Mouse (Mus musculus): ENCODE results near the gene Zfp287. TPM values are rescaled to one million over a fixed set of nuclear protein-coding genes. Genes with fewer than 3 reads are reported as not detected.

Gene Zfp287
- 1 to 10 TPM in 1 of 2 experiments, under 1 TPM in 1; 0.14 to 2.2 TPM for polyA plus RNA-seq (2012; fragmentation: generic; extraction: Trizol)

GRCm38 (mm10) chr11:62731311-62732021, at the start of gene Zfp287:
Gene Zfp287 (minus strand): TSS chr11:62731905.

DNA sequence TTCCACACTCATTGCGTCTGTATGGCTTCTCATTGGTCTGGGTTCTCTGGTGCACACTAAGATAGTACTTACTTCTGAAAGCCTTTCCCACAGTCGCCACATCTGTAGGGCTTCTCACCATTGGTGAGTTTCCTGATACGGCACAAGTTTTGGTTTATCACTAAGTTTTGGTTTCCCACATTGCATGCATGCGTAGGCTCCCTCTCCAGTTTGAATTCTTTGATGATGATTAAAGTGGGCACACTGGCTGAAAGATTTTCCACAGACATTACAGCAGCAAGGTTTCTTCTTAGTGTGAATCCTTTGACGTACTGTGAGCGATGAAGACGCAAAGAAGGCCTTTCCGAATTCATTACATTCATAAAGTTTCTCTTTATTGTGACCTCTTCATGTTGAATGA, 21.1 kb upstream of the Zfp287 start, which contains the start of gene Gm10428:
TSS of gene Gm10428 (plus strand) at position 321 of the 400 bp plus-strand sequence.

Other genes starting within 250 kb of the Zfp287 start
- gene Cenpv, start 192.6 kb downstream of the Zfp287 start, polyA plus RNA-seq (2012; fragmentation: generic; extraction: Trizol): 10 to 100 TPM; 43.2 to 45.4 TPM
- gene Ubb, start 180.7 kb downstream of the Zfp287 start, polyA plus RNA-seq (2012; fragmentation: generic; extraction: Trizol): 1,000 to 10,000 TPM; 1,438 to 2,574 TPM
- under 1 TPM; 0.04 to 0.20 TPM for gene Trpv2, start 157.4 kb downstream of the Zfp287 start, polyA plus RNA-seq (2012; fragmentation: generic; extraction: Trizol)
- gene Lrrc75a, start 83.4 kb downstream of the Zfp287 start, polyA plus RNA-seq (2012; fragmentation: generic; extraction: Trizol): 10 to 100 TPM in 1 of 2 experiments, 1 to 10 TPM in 1; 5.8 to 12.0 TPM
- gene Mmgt2, start 83.2 kb downstream of the Zfp287 start, polyA plus RNA-seq (2012; fragmentation: generic; extraction: Trizol): 10 to 100 TPM in 1 of 2 experiments, 1 to 10 TPM in 1; 9.2 to 37.9 TPM
- not detected for gene Gm10428, start 21.2 kb upstream of the Zfp287 start, polyA plus RNA-seq (2012; fragmentation: generic; extraction: Trizol)
- gene Zfp286, start 57.6 kb upstream of the Zfp287 start, polyA plus RNA-seq (2012; fragmentation: generic; extraction: Trizol): not detected
- gene Trim16, start 88.3 kb upstream of the Zfp287 start, polyA plus RNA-seq (2012; fragmentation: generic; extraction: Trizol): 1 to 10 TPM; 1.7 to 2.8 TPM
- gene Fbxw10, start 115.2 kb upstream of the Zfp287 start, polyA plus RNA-seq (2012; fragmentation: generic; extraction: Trizol): under 1 TPM in 1 of 2 experiments, not detected in 1; 0.33 TPM
- gene Tvp23b, start 147.6 kb upstream of the Zfp287 start, polyA plus RNA-seq (2012; fragmentation: generic; extraction: Trizol): 10 to 100 TPM in 1 of 2 experiments, 1 to 10 TPM in 1; 1.1 to 20.8 TPM
- gene Cdrt4, start 219.3 kb upstream of the Zfp287 start, polyA plus RNA-seq (2012; fragmentation: generic; extraction: Trizol): under 1 TPM in 1 of 2 experiments, not detected in 1; 0.12 TPM